Mouse (Mus musculus): Measurements from ENCODE around the gene Dab2.

Dab2 gene

GRCm38 (mm10) chr15:6468845-6469244 lies 169.3 kb downstream of the Dab2 start:
- DNase-seq (ENCODE audit: extremely low spot score), result no peak

- DNase-seq (ENCODE audit: extremely low spot score), result no peak
Observed at GRCm38 (mm10) chr15:6469384-6469783, 169.8 kb downstream of the Dab2 start.

- no peak for DNase-seq (ENCODE audit: extremely low spot score)
Observed at GRCm38 (mm10) chr15:6483561-6483960, 184.0 kb downstream of the Dab2 start.
